Mouse (Mus musculus): ENCODE data around the gene Dus4l. TPM values are rescaled to one million over a fixed set of nuclear protein-coding genes. Genes with fewer than 3 reads are reported as not detected.
"Not testable (repeated sequence)": the region's sequence is repeated elsewhere in the genome, so short reads cannot be mapped to it uniquely, and the experiment has no call there.

Dus4l gene
- polyA plus RNA-seq, 1 experiment from 2014 or later: 8.6 TPM

GRCm38 (mm10) chr12:31654965-31655477 lies 395 bp upstream of the Dus4l start:
- H3K27ac ChIP-seq (ENCODE audit: low read length): peak overlapping the region; percentile 69
- peaks cover 6% of the 10 kb centered on the region for H3K4me1 ChIP-seq (ENCODE audit: control insufficient read depth, insufficient read depth, low read length)
- ATAC-seq: peak; percentile 83
- peak overlapping the region; percentile 77 for H3K4me2 ChIP-seq (ENCODE audit: low read depth, low read length)
- no peaks in the 10 kb centered on the region for H3K36me3 ChIP-seq (ENCODE audit: control insufficient read depth, insufficient read depth, low read length)
- WGBS: under 1% methylated on average over 29 of the region's 29 CpGs
- H3K9me3 ChIP-seq (ENCODE audit: control insufficient read depth, low read length): no peaks in the 10 kb centered on the region
- no peaks in the 10 kb centered on the region for H3K27me3 ChIP-seq (replicated peaks; ENCODE audit: control insufficient read depth, insufficient read depth, low read length)
- H3K4me3 ChIP-seq (ENCODE audit: low read length): peak overlapping the region; percentile 88
- peak overlapping the region; percentile 86 for H3K9ac ChIP-seq (ENCODE audit: low read depth, low read length)

- 76% methylated on average over 5 of the region's 5 CpGs for WGBS
These were observed 1.0 kb downstream of the Dus4l start for GRCm38 (mm10) chr12:31653611-31654010.

GRCm38 (mm10) chr12:31635240-31635607 lies 19.4 kb downstream of the Dus4l start:
- 88% methylated on average over 3 of the region's 3 CpGs for WGBS
- Histone ChIP-seq H3K36me3 (ENCODE audit: control insufficient read depth, insufficient read depth, low read length) (no peaks in the 10 kb centered on the region), H3K9me3 (ENCODE audit: control insufficient read depth, low read length) (no peaks in the 10 kb centered on the region), H3K9ac (ENCODE audit: low read depth, low read length) (no peak overlapping the region), H3K27ac (ENCODE audit: low read length) (no peak overlapping the region), H3K4me1 (ENCODE audit: control insufficient read depth, insufficient read depth, low read length) (no peaks in the 10 kb centered on the region), H3K4me3 (ENCODE audit: low read length) (no peak overlapping the region), H3K27me3 (replicated peaks; ENCODE audit: control insufficient read depth, insufficient read depth, low read length) (no peaks in the 10 kb centered on the region), H3K4me2 (ENCODE audit: low read depth, low read length) (peak overlapping the region; percentile 95; the same call in 1 of the 2 replicates)
- ATAC-seq: no peak; the same call in 1 of the 2 replicates

More at GRCm38 (mm10) chr12:31653611-31654010, 1.0 kb downstream of the Dus4l start:
- Histone ChIP-seq H3K36me3 (ENCODE audit: control insufficient read depth, insufficient read depth, low read length) (no peaks in the 10 kb centered on the region), H3K9ac (ENCODE audit: low read depth, low read length) (no peak overlapping the region), H3K4me2 (ENCODE audit: low read depth, low read length) (peak overlapping the region; percentile 43), H3K4me1 (ENCODE audit: control insufficient read depth, insufficient read depth, low read length) (peaks cover 6% of the 10 kb centered on the region), H3K4me3 (ENCODE audit: low read length) (0 out of 2 replicates have a peak overlapping the region, but pooled peaks have one; percentile 1), H3K27me3 (replicated peaks; ENCODE audit: control insufficient read depth, insufficient read depth, low read length) (no peaks in the 10 kb centered on the region), H3K27ac (ENCODE audit: low read length) (no peak overlapping the region), H3K9me3 (ENCODE audit: control insufficient read depth, low read length) (no peaks in the 10 kb centered on the region)
- no peak for ATAC-seq

- peak within 1 kb of the TSS; percentile 95 for H3K4me2 ChIP-seq (ENCODE audit: low read depth, low read length)
- ATAC-seq: peak; percentile 91
- 2% methylated on average over 73 of the region's 73 CpGs for WGBS
- no peaks in the 10 kb centered on the region for H3K9me3 ChIP-seq (ENCODE audit: control insufficient read depth, low read length)
- H3K4me1 ChIP-seq (ENCODE audit: control insufficient read depth, insufficient read depth, low read length): no peaks in the 10 kb centered on the region
- H3K27ac ChIP-seq (ENCODE audit: low read length): peak within 1 kb of the TSS; percentile 45
- H3K27me3 ChIP-seq (replicated peaks; ENCODE audit: control insufficient read depth, insufficient read depth, low read length): no peaks in the 10 kb centered on the region
- peak within 1 kb of the TSS; percentile 67 for H3K4me3 ChIP-seq (ENCODE audit: low read length)
- H3K36me3 ChIP-seq (ENCODE audit: control insufficient read depth, insufficient read depth, low read length): no peaks in the 10 kb centered on the region
- H3K9ac ChIP-seq (ENCODE audit: low read depth, low read length): peak within 1 kb of the TSS; percentile 91
These were observed 20.0 kb downstream of the Dus4l start, which contains the start of gene Bcap29 for GRCm38 (mm10) chr12:31634343-31635239. Gene Bcap29 (minus strand): TSS chr12:31634658.

- Histone ChIP-seq H3K27ac (ENCODE audit: low read length) (peak overlapping the region; percentile 45), H3K36me3 (ENCODE audit: control insufficient read depth, insufficient read depth, low read length) (no peaks in the 10 kb centered on the region), H3K9ac (ENCODE audit: low read depth, low read length) (peak overlapping the region; percentile 91), H3K4me2 (ENCODE audit: low read depth, low read length) (peak overlapping the region; percentile 95), H3K9me3 (ENCODE audit: control insufficient read depth, low read length) (no peaks in the 10 kb centered on the region), H3K27me3 (replicated peaks; ENCODE audit: control insufficient read depth, insufficient read depth, low read length) (no peaks in the 10 kb centered on the region), H3K4me3 (ENCODE audit: low read length) (peak overlapping the region; percentile 67), H3K4me1 (ENCODE audit: control insufficient read depth, insufficient read depth, low read length) (no peaks in the 10 kb centered on the region)
- peak; percentile 60 for ATAC-seq
- 6% methylated on average over 13 of the region's 13 CpGs for WGBS
These were observed 20.7 kb downstream of the Dus4l start for GRCm38 (mm10) chr12:31633970-31634342.

- not testable (repeated sequence) for H3K9me3 ChIP-seq (ENCODE audit: control insufficient read depth, low read length); H3K9ac ChIP-seq (ENCODE audit: low read depth, low read length); H3K27me3 ChIP-seq (replicated peaks; ENCODE audit: control insufficient read depth, insufficient read depth, low read length); H3K4me2 ChIP-seq (ENCODE audit: low read depth, low read length); H3K36me3 ChIP-seq (ENCODE audit: control insufficient read depth, insufficient read depth, low read length); H3K27ac ChIP-seq (ENCODE audit: low read length); ATAC-seq; H3K4me3 ChIP-seq (ENCODE audit: low read length); H3K4me1 ChIP-seq (ENCODE audit: control insufficient read depth, insufficient read depth, low read length)
- WGBS: 94% methylated on average over 9 of the region's 9 CpGs
These were observed 26.2 kb downstream of the Dus4l start for GRCm38 (mm10) chr12:31628396-31628795.

GRCm38 (mm10) chr12:31625016-31625415 lies 29.6 kb downstream of the Dus4l start:
- H3K4me3 ChIP-seq (ENCODE audit: low read length): no peak overlapping the region
- no peaks in the 10 kb centered on the region for H3K9me3 ChIP-seq (ENCODE audit: control insufficient read depth, low read length)
- no peak for ATAC-seq
- WGBS: 97% methylated on average over 1 of the region's 1 CpGs
- H3K4me2 ChIP-seq (ENCODE audit: low read depth, low read length): no peak overlapping the region
- no peaks in the 10 kb centered on the region for H3K27me3 ChIP-seq (replicated peaks; ENCODE audit: control insufficient read depth, insufficient read depth, low read length)
- no peaks in the 10 kb centered on the region for H3K4me1 ChIP-seq (ENCODE audit: control insufficient read depth, insufficient read depth, low read length)
- no peak overlapping the region for H3K9ac ChIP-seq (ENCODE audit: low read depth, low read length)
- H3K36me3 ChIP-seq (ENCODE audit: control insufficient read depth, insufficient read depth, low read length): no peaks in the 10 kb centered on the region
- no peak overlapping the region for H3K27ac ChIP-seq (ENCODE audit: low read length)

GRCm38 (mm10) chr12:31620106-31620505 lies 34.5 kb downstream of the Dus4l start:
- no peak overlapping the region for H3K27ac ChIP-seq (ENCODE audit: low read length)

GRCm38 (mm10) chr12:31613353-31613752 lies 41.3 kb downstream of the Dus4l start:
- Histone ChIP-seq H3K36me3 (ENCODE audit: control insufficient read depth, insufficient read depth, low read length) (no peaks in the 10 kb centered on the region), H3K9me3 (ENCODE audit: control insufficient read depth, low read length) (no peaks in the 10 kb centered on the region), H3K4me3 (ENCODE audit: low read length) (no peak overlapping the region), H3K27ac (ENCODE audit: low read length) (no peak overlapping the region), H3K9ac (ENCODE audit: low read depth, low read length) (no peak overlapping the region), H3K27me3 (replicated peaks; ENCODE audit: control insufficient read depth, insufficient read depth, low read length) (no peaks in the 10 kb centered on the region), H3K4me2 (ENCODE audit: low read depth, low read length) (no peak overlapping the region), H3K4me1 (ENCODE audit: control insufficient read depth, insufficient read depth, low read length) (no peaks in the 10 kb centered on the region)
- no peak for ATAC-seq
- WGBS: 60% methylated on average over 4 of the region's 4 CpGs

More at GRCm38 (mm10) chr12:31620106-31620505, 34.5 kb downstream of the Dus4l start:
- H3K36me3 ChIP-seq (ENCODE audit: control insufficient read depth, insufficient read depth, low read length): no peaks in the 10 kb centered on the region
- no peak for ATAC-seq
- no peaks in the 10 kb centered on the region for H3K9me3 ChIP-seq (ENCODE audit: control insufficient read depth, low read length)
- no peak overlapping the region for H3K4me2 ChIP-seq (ENCODE audit: low read depth, low read length)
- WGBS: 62% methylated on average over 8 of the region's 8 CpGs
- no peak overlapping the region for H3K9ac ChIP-seq (ENCODE audit: low read depth, low read length)
- H3K27me3 ChIP-seq (replicated peaks; ENCODE audit: control insufficient read depth, insufficient read depth, low read length): no peaks in the 10 kb centered on the region
- no peaks in the 10 kb centered on the region for H3K4me1 ChIP-seq (ENCODE audit: control insufficient read depth, insufficient read depth, low read length)
- no peak overlapping the region for H3K4me3 ChIP-seq (ENCODE audit: low read length)
